Mouse (Mus musculus): ENCODE measurements at regions not wholly inside any gene's neighbourhood (a gene's known extent, or its start where the extent isn't known, plus 50 kb on each side); places are given as distances from the start of the nearest gene placed in this dataset.

DNA sequence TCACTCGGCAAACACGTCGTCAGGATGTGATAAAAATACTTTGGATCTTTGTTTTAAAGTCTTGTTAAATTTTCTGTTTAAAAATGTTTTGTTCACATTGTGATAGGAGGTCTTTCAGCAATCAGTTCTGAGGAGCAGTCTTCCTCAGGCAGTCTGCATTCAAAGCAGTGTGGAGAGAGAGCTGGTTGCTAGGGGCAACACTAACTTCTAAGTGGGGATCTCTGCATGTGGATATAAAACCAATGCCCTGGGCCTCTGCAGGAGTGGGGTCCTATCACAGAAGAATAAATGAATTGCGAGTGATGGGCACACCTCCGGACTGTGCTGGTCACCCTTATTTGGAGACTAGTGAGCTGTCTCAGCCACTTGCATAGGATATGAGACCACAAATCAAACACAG is 270.1 kb upstream of the Gm4791 start:
- Histone ChIP-seq H3K4me3 (ENCODE audit: control insufficient read depth in 1 of 2, insufficient read depth in 1 of 2, low read depth in 2 of 2, low read length in 2 of 2) (no peak overlapping the region), H3K9ac (ENCODE audit: control insufficient read depth, low read depth, low read length, poor library complexity, severe bottlenecking) (no peak overlapping the region), H3K27me3 (ENCODE audit: control insufficient read depth in 1 of 2, insufficient read depth in 2 of 2, low read length in 2 of 2) (no peaks in the 10 kb centered on the region), H3K9me3 (replicated peaks; ENCODE audit: insufficient read depth, low read length) (no peaks in the 10 kb centered on the region), H3K36me3 (ENCODE audit: control insufficient read depth in 1 of 2, insufficient read depth in 2 of 2, low read length in 2 of 2) (no peaks in the 10 kb centered on the region), H3K27ac (ENCODE audit: control insufficient read depth, low read depth, low read length) (no peak overlapping the region), H3K79me2 (ENCODE audit: control insufficient read depth, insufficient read depth, low read length, poor library complexity) (no peaks in the 10 kb centered on the region), H3K4me1 (ENCODE audit: control insufficient read depth in 1 of 2, insufficient read depth in 2 of 2, low read length in 2 of 2) (no peaks in the 10 kb centered on the region)
- no peak for TF ChIP-seq USF1 (IDR thresholded peaks at IDR 0.05; ENCODE audit: low read depth, low read length)
- TF ChIP-seq E2F4 (IDR thresholded peaks at IDR 0.05; ENCODE audit: borderline replicate concordance, low read depth, low read length): no peak
- no peak for TF ChIP-seq SMC3 (IDR thresholded peaks at IDR 0.05; ENCODE audit: low read depth, low read length)
- TF ChIP-seq GATA1 (IDR thresholded peaks at IDR 0.05; ENCODE audit: low read depth, low read length): no peak
- TF ChIP-seq MYB (IDR thresholded peaks at IDR 0.05; ENCODE audit: low read depth, low read length): no peak
- no peak for TF ChIP-seq KAT2A (conservative IDR thresholded peaks at IDR 0.05; ENCODE audit: low read depth, low read length)
- TF ChIP-seq GABPA (IDR thresholded peaks at IDR 0.05; ENCODE audit: low read depth, low read length): no peak
- no peak for TF ChIP-seq POLR2A (IDR thresholded peaks at IDR 0.05; ENCODE audit: control insufficient read depth in 1 of 2, insufficient read depth in 1 of 2, low read depth in 1 of 2, low read length in 2 of 2, poor library complexity in 1 of 2)
- TF ChIP-seq MAFK (IDR thresholded peaks at IDR 0.05; ENCODE audit: borderline replicate concordance, low read depth, low read length): no peak
- no peak for TF ChIP-seq ETS1 (IDR thresholded peaks at IDR 0.05; ENCODE audit: low read depth, low read length)
- TF ChIP-seq NRF1 (IDR thresholded peaks at IDR 0.05; ENCODE audit: insufficient read depth, low read depth, low read length, poor library complexity, severe bottlenecking): no peak
- no peak for TF ChIP-seq SIN3A (IDR thresholded peaks at IDR 0.05; ENCODE audit: low read length)
- TF ChIP-seq EP300 (IDR thresholded peaks at IDR 0.05; ENCODE audit: low read depth in 1 of 2, low read length in 2 of 2): no peak
- no peak for TF ChIP-seq ZC3H11A (IDR thresholded peaks at IDR 0.05; ENCODE audit: low read depth, low read length)
- DNase-seq (ENCODE audit: low read depth, low spot score): no peak

DNA sequence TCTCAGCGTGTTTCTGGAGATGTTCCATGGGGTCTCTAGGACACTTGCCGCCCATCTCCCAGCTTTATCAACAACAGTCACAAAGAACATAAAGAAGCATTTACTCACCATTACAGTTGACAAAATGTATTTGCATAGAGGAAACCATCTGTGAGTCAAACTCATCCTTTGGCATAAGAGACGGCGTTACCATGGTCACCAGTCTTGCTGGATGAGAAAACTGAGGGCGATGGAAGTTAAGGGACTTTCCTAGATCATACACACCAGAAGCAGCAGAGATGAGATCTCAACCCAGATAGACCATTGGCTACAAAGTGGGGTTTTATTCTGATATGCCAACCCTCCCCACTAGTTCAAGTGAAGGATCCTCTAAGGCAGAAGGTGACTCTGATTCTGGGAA is 274.3 kb upstream of the Gm4791 start:
- H3K27me3 ChIP-seq (ENCODE audit: control insufficient read depth in 1 of 2, insufficient read depth in 2 of 2, low read length in 2 of 2): no peaks in the 10 kb centered on the region
- no peaks in the 10 kb centered on the region for H3K4me1 ChIP-seq (ENCODE audit: control insufficient read depth in 1 of 2, insufficient read depth in 2 of 2, low read length in 2 of 2)
- TF ChIP-seq TAL1 (IDR thresholded peaks at IDR 0.05; ENCODE audit: low read length) (no peak), BHLHE40 (IDR thresholded peaks at IDR 0.05; ENCODE audit: borderline replicate concordance, low read depth, low read length) (no peak), USF1 (IDR thresholded peaks at IDR 0.05; ENCODE audit: low read depth, low read length) (no peak), ETS1 (IDR thresholded peaks at IDR 0.05; ENCODE audit: low read depth, low read length) (no peak), ZC3H11A (IDR thresholded peaks at IDR 0.05; ENCODE audit: low read depth, low read length) (no peak), MAFK (IDR thresholded peaks at IDR 0.05; ENCODE audit: borderline replicate concordance, low read depth, low read length) (no peak), NELFE (IDR thresholded peaks at IDR 0.05; ENCODE audit: low read depth, low read length) (no peak), CHD2 (IDR thresholded peaks at IDR 0.05; ENCODE audit: low read length) (no peak), RCOR1 (IDR thresholded peaks at IDR 0.05; ENCODE audit: low read depth, low read length) (no peak), MAZ (IDR thresholded peaks at IDR 0.05; ENCODE audit: low read depth, low read length) (no peak)
- H3K9me3 ChIP-seq (replicated peaks; ENCODE audit: insufficient read depth, low read length): no peaks in the 10 kb centered on the region
- H3K9ac ChIP-seq (ENCODE audit: control insufficient read depth, low read depth, low read length, poor library complexity, severe bottlenecking): no peak overlapping the region
- no peaks in the 10 kb centered on the region for H3K79me2 ChIP-seq (ENCODE audit: control insufficient read depth, insufficient read depth, low read length, poor library complexity)
- H3K27ac ChIP-seq (ENCODE audit: control insufficient read depth, low read depth, low read length): no peak overlapping the region
- no peak overlapping the region for H3K4me3 ChIP-seq (ENCODE audit: control insufficient read depth in 1 of 2, insufficient read depth in 1 of 2, low read depth in 2 of 2, low read length in 2 of 2)
- no peak for DNase-seq (ENCODE audit: low read depth, low spot score)
- H3K36me3 ChIP-seq (ENCODE audit: control insufficient read depth in 1 of 2, insufficient read depth in 2 of 2, low read length in 2 of 2): no peaks in the 10 kb centered on the region

Data from MEL (cell line).